Mouse (Mus musculus): Measurements from ENCODE around the gene Duxf3. TPM values are rescaled to one million over a fixed set of nuclear protein-coding genes. Genes with fewer than 3 reads are reported as not detected.

Gene Duxf3
- not detected for polyA plus RNA-seq (2014; fragmentation: Illumina TruSeq; extraction: RNeasy Lipid Tissue Mini Kit (QIAGEN cat#74804); ENCODE audit: low replicate concordance)

GRCm38 (mm10) chr10:58232641-58232969 lies at the start of gene Duxf3:
Duxf3 (minus strand) TSS chr10:58232675.

GRCm38 (mm10) chr10:58255213-58255892 lies 22.9 kb upstream of the Duxf3 start, which contains the start of gene Gcc2:
Gcc2 (plus strand) TSS chr10:58255497.

GRCm38 (mm10) chr10:58236613-58237012 lies 4.1 kb upstream of the Duxf3 start, which contains the start of gene Gm4981:
Gm4981 (minus strand) TSS chr10:58236701.

GRCm38 (mm10) chr10:58224827-58225785 lies 7.4 kb downstream of the Duxf3 start, which contains the start of gene AW822073:
AW822073 (minus strand) TSS chr10:58224930.

Other genes with a start within 250 kb of the Duxf3 start
- not detected for gene AW822073, start 7.7 kb downstream of the Duxf3 start, polyA plus RNA-seq (2014; fragmentation: Illumina TruSeq; extraction: RNeasy Lipid Tissue Mini Kit (QIAGEN cat#74804); ENCODE audit: low replicate concordance)
- not detected for gene Gm4981, start 4.0 kb upstream of the Duxf3 start, polyA plus RNA-seq (2014; fragmentation: Illumina TruSeq; extraction: RNeasy Lipid Tissue Mini Kit (QIAGEN cat#74804); ENCODE audit: low replicate concordance)
- gene Gcc2, start 22.8 kb upstream of the Duxf3 start, polyA plus RNA-seq (2014; fragmentation: Illumina TruSeq; extraction: RNeasy Lipid Tissue Mini Kit (QIAGEN cat#74804); ENCODE audit: low replicate concordance), result 111 TPM
- 80.3 TPM for gene Lims1, start 90.8 kb upstream of the Duxf3 start, polyA plus RNA-seq (2014; fragmentation: Illumina TruSeq; extraction: RNeasy Lipid Tissue Mini Kit (QIAGEN cat#74804); ENCODE audit: low replicate concordance)
- 93.3 TPM for gene Ranbp2, start 214.2 kb upstream of the Duxf3 start, polyA plus RNA-seq (2014; fragmentation: Illumina TruSeq; extraction: RNeasy Lipid Tissue Mini Kit (QIAGEN cat#74804); ENCODE audit: low replicate concordance)

Data from small intestine, adult 10 weeks (tissue).